Mouse (Mus musculus) embryonic fibroblast, embryonic 13.5 days (primary cell): Measurements from ENCODE around the gene Tmem63c. TPM values are rescaled to one million over a fixed set of nuclear protein-coding genes. Genes with fewer than 3 reads are reported as not detected.

ENCODE experiments used
- H3K27ac ChIP-seq: 2 replicates; pipeline ENCODE4 v1.5.1; 2012; ENCODE audit warnings: low read length, control low read depth, inconsistent platforms; ENCODE audit not compliant: insufficient read depth
- H3K4me1 ChIP-seq: 2 replicates; pipeline ENCODE4 v1.6.1; 2011; ENCODE audit warnings: low read length; ENCODE audit not compliant: control insufficient read depth, insufficient read depth
- H3K4me3 ChIP-seq: 2 replicates; pipeline ENCODE4 v1.5.1; 2011; ENCODE audit warnings: mild to moderate bottlenecking, control low read depth, low read length; ENCODE audit not compliant: insufficient read depth
- CTCF ChIP-seq: IDR thresholded peaks from 2 replicates; pipeline ENCODE4 v1.5.1; 2011; ENCODE audit warnings: mild to moderate bottlenecking, control low read depth, low read length, moderate library complexity, borderline replicate concordance; ENCODE audit not compliant: insufficient read depth
- POLR2A ChIP-seq: IDR thresholded peaks from 2 replicates; pipeline ENCODE4 v1.6.1; 2011; ENCODE audit warnings: low read depth, mild to moderate bottlenecking, control low read depth, low read length, moderate library complexity
- polyA plus RNA-seq: library from polyadenylated mRNA; stranded (reverse); fragments of >200 nt; gene quantifications from 2 replicates; pipeline ENCODE4 v1.2.4, GENCODE M21; 2011; ENCODE audit warnings: low read depth; ENCODE audit not compliant: missing spikeins, insufficient read length

The Tmem63c gene
- polyA plus RNA-seq, 1 experiment: not detected

GRCm38 (mm10) chr12:87138768-87139167, 117.6 kb downstream of the Tmem63c start:
- TF ChIP-seq CTCF (no peak), POLR2A (no peak)
- no peaks in the 10 kb centered on the region for H3K4me1 ChIP-seq
- H3K27ac ChIP-seq: no peak overlapping the region
- H3K4me3 ChIP-seq: no peak overlapping the region

Other genes starting within 250 kb of the Tmem63c start
- gene Irf2bpl, start 136.5 kb upstream of the Tmem63c start, polyA plus RNA-seq: 36.4 and 39.1 TPM in 2 replicates
- 25.1 and 30.6 TPM in 2 replicates for gene Cipc, start 74.3 kb upstream of the Tmem63c start, polyA plus RNA-seq
- gene Zdhhc22, start 30.9 kb upstream of the Tmem63c start, polyA plus RNA-seq: not detected in 2 replicates
- not detected in 2 replicates for gene Ngb, start 81.2 kb downstream of the Tmem63c start, polyA plus RNA-seq
- gene Gstz1, start 125.8 kb downstream of the Tmem63c start, polyA plus RNA-seq: 41.1 and 46.9 TPM in 2 replicates
- gene Pomt2, start 126.6 kb downstream of the Tmem63c start, polyA plus RNA-seq: 23.3 and 26.9 TPM in 2 replicates
- gene Samd15, start 178.4 kb downstream of the Tmem63c start, polyA plus RNA-seq: 1.2 and 1.5 TPM in 2 replicates
- 12.0 and 12.6 TPM in 2 replicates for gene Tmed8, start 179.1 kb downstream of the Tmem63c start, polyA plus RNA-seq
- gene Noxred1, start 217.4 kb downstream of the Tmem63c start, polyA plus RNA-seq: not detected in 2 replicates
- gene Vipas39, start 244.9 kb downstream of the Tmem63c start, polyA plus RNA-seq: 29.3 and 30.4 TPM in 2 replicates
- 112 and 116 TPM in 2 replicates for gene Ahsa1, start 245.1 kb downstream of the Tmem63c start, polyA plus RNA-seq